In genomic region chr16:9994041-9994950, GRCm38 (mm10) we compare ENCODE assay signal across 7 mouse cellular contexts. TPM values are rescaled to one million over a fixed set of nuclear protein-coding genes. Genes with fewer than 3 reads are reported as not detected.
DNase-seq lines count a peak whose midpoint lies in the region; ATAC-seq and TF ChIP-seq lines count a peak whose summit lies in the region.

No protein-coding gene starts in this region.

- ATAC-seq in lung, embryonic 14.5 days (ENCODE audit: insufficient read depth): peak; percentile 35; the same call in 1 of the 2 replicates
- ATAC-seq in forebrain, embryonic 11.5 days (replicated peaks; ENCODE audit: low FRiP score): peak; percentile 37
- no peak for ATAC-seq in intestine, embryonic 15.5 days
- peak; percentile 69 for ATAC-seq in midbrain, embryonic 16.5 days
- ATAC-seq in erythroblast, adult 5-6 weeks (replicated peaks; ENCODE audit: low FRiP score, poor library complexity, severe bottlenecking): no peak

- H3K27ac ChIP-seq in lung, embryonic 14.5 days (ENCODE audit: low read depth): no peak overlapping the region
- H3K27ac ChIP-seq in forebrain, embryonic 11.5 days (ENCODE audit: low read depth, low read length): no peak overlapping the region
- no peak overlapping the region for H3K27ac ChIP-seq in intestine, embryonic 15.5 days
- peak overlapping the region; percentile 79 for H3K27ac ChIP-seq in midbrain, embryonic 16.5 days (ENCODE audit: low read length)

- peak overlapping the region; percentile 32 for H3K4me3 ChIP-seq in lung, embryonic 14.5 days (ENCODE audit: low read depth, low read length)
- H3K4me3 ChIP-seq in forebrain, embryonic 11.5 days (ENCODE audit: low read depth, low read length): peak overlapping the region; percentile 37
- peak overlapping the region; percentile 27 for H3K4me3 ChIP-seq in intestine, embryonic 15.5 days (replicated peaks)
- peak overlapping the region; percentile 70 for H3K4me3 ChIP-seq in midbrain, embryonic 16.5 days (ENCODE audit: low read depth, low read length)

- H3K4me1 ChIP-seq in lung, embryonic 14.5 days (ENCODE audit: insufficient read depth): no peaks in the 10 kb centered on the region
- H3K4me1 ChIP-seq in forebrain, embryonic 11.5 days (replicated peaks; ENCODE audit: control insufficient read depth, insufficient read depth, low read length): peaks cover 8% of the 10 kb centered on the region
- H3K4me1 ChIP-seq in intestine, embryonic 15.5 days (replicated peaks): no peaks in the 10 kb centered on the region; the same call in 1 of the 2 replicates
- H3K4me1 ChIP-seq in midbrain, embryonic 16.5 days (ENCODE audit: control insufficient read depth, insufficient read depth, low read length): peaks cover 17% of the 10 kb centered on the region

- DNase-seq in lung, embryonic 14.5 days: peak; percentile 20
- no peak for DNase-seq in lung, postnatal 36 days
- DNase-seq in forebrain, embryonic 11.5 days (ENCODE audit: low spot score): peak; percentile 70
- DNase-seq in ovary, postnatal 36 days (ENCODE audit: low spot score): no peak

- no peak overlapping the region; the same call in 1 of the 2 replicates for H3K9ac ChIP-seq in lung, embryonic 14.5 days
- peak overlapping the region; percentile 50 for H3K9ac ChIP-seq in forebrain, embryonic 11.5 days (ENCODE audit: low read length)
- H3K9ac ChIP-seq in intestine, embryonic 15.5 days: no peak overlapping the region
- H3K9ac ChIP-seq in midbrain, embryonic 16.5 days (ENCODE audit: low read depth, low read length): peak overlapping the region; percentile 83

- H3K9me3 ChIP-seq in lung, embryonic 14.5 days (ENCODE audit: low read depth, low read length): no peaks in the 10 kb centered on the region
- no peaks in the 10 kb centered on the region for H3K9me3 ChIP-seq in forebrain, embryonic 11.5 days (ENCODE audit: control insufficient read depth, low read length)
- H3K9me3 ChIP-seq in intestine, embryonic 15.5 days: no peaks in the 10 kb centered on the region
- H3K9me3 ChIP-seq in midbrain, embryonic 16.5 days (replicated peaks; ENCODE audit: control insufficient read depth, low read length, poor library complexity, severe bottlenecking): no peaks in the 10 kb centered on the region

- H3K36me3 ChIP-seq in lung, embryonic 14.5 days (ENCODE audit: insufficient read depth): no peaks in the 10 kb centered on the region
- H3K36me3 ChIP-seq in forebrain, embryonic 11.5 days (ENCODE audit: control insufficient read depth, insufficient read depth, low read length): no peaks in the 10 kb centered on the region
- no peaks in the 10 kb centered on the region for H3K36me3 ChIP-seq in intestine, embryonic 15.5 days
- no peaks in the 10 kb centered on the region for H3K36me3 ChIP-seq in midbrain, embryonic 16.5 days (ENCODE audit: control insufficient read depth, insufficient read depth, low read length)

- TF ChIP-seq CTCF in lung, embryonic 14.5 days (IDR thresholded peaks at IDR 0.05; ENCODE audit: low read depth): no peak

- H3K4me2 ChIP-seq in lung, embryonic 14.5 days: peak overlapping the region; percentile 61
- peak overlapping the region; percentile 82 for H3K4me2 ChIP-seq in forebrain, embryonic 11.5 days (ENCODE audit: low read depth, low read length, severe bottlenecking)
- peak overlapping the region; percentile 62 for H3K4me2 ChIP-seq in intestine, embryonic 15.5 days (replicated peaks)
- peak overlapping the region; percentile 97 for H3K4me2 ChIP-seq in midbrain, embryonic 16.5 days (ENCODE audit: low read length)

- peaks cover 60% of the 10 kb centered on the region for H3K27me3 ChIP-seq in lung, embryonic 14.5 days (ENCODE audit: insufficient read depth, low read length)
- H3K27me3 ChIP-seq in forebrain, embryonic 11.5 days (ENCODE audit: control insufficient read depth, insufficient read depth, low read length): peaks cover 46% of the 10 kb centered on the region
- peaks cover 62% of the 10 kb centered on the region for H3K27me3 ChIP-seq in intestine, embryonic 15.5 days (replicated peaks)
- H3K27me3 ChIP-seq in midbrain, embryonic 16.5 days (ENCODE audit: control insufficient read depth, insufficient read depth, low read depth, low read length): peaks cover 14% of the 10 kb centered on the region

- WGBS in lung, embryonic 14.5 days: under 1% methylated on average over 43 of the region's 51 CpGs
- under 1% methylated on average over 45 of the region's 51 CpGs for WGBS in forebrain, embryonic 11.5 days
- under 1% methylated on average over 43 of the region's 51 CpGs for WGBS in intestine, embryonic 15.5 days
- WGBS in midbrain, embryonic 16.5 days: under 1% methylated on average over 39 of the region's 51 CpGs

RNA-seq across cellular contexts. Expression of gene Grin2a, which starts 1.1 kb away (rescaled TPM):
- 0.01 and 0.08 TPM in 2 replicates for polyA plus RNA-seq in lung, embryonic 14.5 days (2014; fragmentation: Nextera tagmentation; extraction: Ambion mirVana)
- polyA plus RNA-seq in forebrain, embryonic 11.5 days (2014; fragmentation: Nextera tagmentation; extraction: Ambion mirVana): 0.91 and 1.1 TPM in 2 replicates
- polyA plus RNA-seq in intestine, embryonic 15.5 days (2015; fragmentation: Nextera tagmentation; extraction: Ambion mirVana): 0.18 and 0.34 TPM in 2 replicates
- 6.2 and 7.6 TPM in 2 replicates for polyA plus RNA-seq in midbrain, embryonic 16.5 days (2015; fragmentation: Nextera tagmentation; extraction: Ambion mirVana)
- not detected in 2 replicates for total RNA-seq in erythroblast, adult 5-6 weeks (2015; ENCODE audit: low replicate concordance)
- total RNA-seq in erythroblast, adult 5-6 weeks (2017; ENCODE audit: low replicate concordance): under 0.01 TPM in 1 of 2 replicates, not detected in the other

Comparison
In these comparisons a context has a peak if more than half of its experiments do, and no peak if none do; other contexts are left out.
1. DNase-seq: peak in lung, embryonic 14.5 days (single experiment) and forebrain, embryonic 11.5 days (single experiment); none in lung, postnatal 36 days (single experiment) and ovary, postnatal 36 days (single experiment).
2. ATAC-seq: peak in lung, embryonic 14.5 days (single experiment), forebrain, embryonic 11.5 days (single experiment) and midbrain, embryonic 16.5 days (single experiment); none in intestine, embryonic 15.5 days (single experiment) and erythroblast, adult 5-6 weeks (single experiment).
3. H3K9ac ChIP-seq: peak in forebrain, embryonic 11.5 days (single experiment) and midbrain, embryonic 16.5 days (single experiment); none in lung, embryonic 14.5 days (single experiment) and intestine, embryonic 15.5 days (single experiment).
4. Peak in every context shown above with its lines, with median percentiles within 50 percentile points of each other: H3K4me2 ChIP-seq and H3K4me3 ChIP-seq.